Mouse (Mus musculus): Measurements from ENCODE around the gene Fam19a1. TPM values are rescaled to one million over a fixed set of nuclear protein-coding genes. Genes with fewer than 3 reads are reported as not detected.

The Fam19a1 gene
- total and polyA plus RNA-seq, 3 experiments, result 0.49 TPM; not detected in 2

DNA sequence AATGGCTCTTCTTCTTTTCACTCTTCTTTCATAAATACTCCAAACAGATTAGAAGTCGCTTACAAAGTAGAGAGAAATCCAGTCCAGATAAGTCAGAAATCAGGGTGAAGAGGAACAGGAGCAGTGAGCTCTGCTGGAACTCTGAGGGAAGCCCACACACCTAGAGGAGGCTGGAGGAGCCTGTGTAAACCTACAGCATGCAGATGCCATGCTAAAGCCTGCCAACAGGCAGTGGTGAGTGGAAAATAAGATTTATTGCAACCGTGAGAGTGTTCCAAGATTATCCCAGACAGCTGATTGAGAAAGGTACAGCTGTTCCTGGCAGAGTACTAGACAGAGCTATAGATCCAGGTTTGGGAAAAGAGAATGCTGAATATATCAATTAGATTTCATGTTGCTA lies 428.6 kb downstream of the Fam19a1 start:
- no peaks in the 10 kb centered on the region for H3K36me3 ChIP-seq (replicated peaks)
- H3K4me3 ChIP-seq (ENCODE audit: low read depth, low read length), result no peak overlapping the region
- H3K9me3 ChIP-seq (replicated peaks), result peaks cover 3% of the 10 kb centered on the region
- ATAC-seq (ENCODE audit: extremely low read depth, insufficient number of reproducible peaks, low FRiP score, poor library complexity, severe bottlenecking), result no peak
- no peaks in the 10 kb centered on the region for H3K27me3 ChIP-seq (ENCODE audit: insufficient read depth, low read length)
- no peak for DNase-seq (ENCODE audit: low spot score)
- H3K4me1 ChIP-seq (ENCODE audit: insufficient read depth, low read depth, low read length), result no peaks in the 10 kb centered on the region
- TF ChIP-seq GATA2 (IDR thresholded peaks at IDR 0.05; ENCODE audit: borderline replicate concordance, low read depth, low read length), result no peak
- TF ChIP-seq CTCF (IDR thresholded peaks at IDR 0.05; ENCODE audit: low read depth, low read length), result no peak
- TF ChIP-seq TAL1 (conservative IDR thresholded peaks at IDR 0.05; ENCODE audit: low read depth, low read length), result no peak
- TF ChIP-seq POLR2AphosphoS5 (IDR thresholded peaks at IDR 0.05; ENCODE audit: insufficient replicate concordance, low read depth, low read length), result no peak
- no peak for TF ChIP-seq GATA1 (IDR thresholded peaks at IDR 0.05; ENCODE audit: borderline replicate concordance, low read length)

DNA sequence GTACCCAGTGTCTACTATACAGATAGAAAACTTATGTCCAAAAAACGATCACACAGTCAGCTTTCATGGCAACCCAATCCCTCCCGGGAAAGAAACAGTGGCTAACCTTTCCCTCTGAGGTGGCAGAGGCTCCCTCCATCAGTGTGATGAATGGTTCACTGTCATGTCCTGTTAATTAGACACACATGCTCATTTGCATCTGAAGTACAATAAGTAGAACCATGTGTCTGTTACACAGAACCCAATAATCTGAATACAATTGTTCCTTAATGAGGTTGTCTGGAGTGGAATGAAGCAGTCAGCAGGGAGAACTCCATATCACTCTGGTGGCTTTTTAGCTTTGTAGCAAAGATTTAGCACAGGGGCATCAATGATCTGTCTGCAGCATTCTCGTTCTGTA lies 431.9 kb downstream of the Fam19a1 start:
- Histone ChIP-seq H3K9me3 (replicated peaks) (peaks cover 5% of the 10 kb centered on the region), H3K4me3 (ENCODE audit: low read depth, low read length) (no peak overlapping the region), H3K27me3 (ENCODE audit: insufficient read depth, low read length) (no peaks in the 10 kb centered on the region), H3K4me1 (ENCODE audit: insufficient read depth, low read depth, low read length) (no peaks in the 10 kb centered on the region), H3K36me3 (replicated peaks) (no peaks in the 10 kb centered on the region)
- ATAC-seq (ENCODE audit: extremely low read depth, insufficient number of reproducible peaks, low FRiP score, poor library complexity, severe bottlenecking) (no peak), DNase-seq (ENCODE audit: low spot score) (no peak)
- no peak for TF ChIP-seq GATA2 (IDR thresholded peaks at IDR 0.05; ENCODE audit: borderline replicate concordance, low read depth, low read length)
- no peak for TF ChIP-seq CTCF (IDR thresholded peaks at IDR 0.05; ENCODE audit: low read depth, low read length)
- no peak for TF ChIP-seq GATA1 (IDR thresholded peaks at IDR 0.05; ENCODE audit: borderline replicate concordance, low read length)
- TF ChIP-seq TAL1 (conservative IDR thresholded peaks at IDR 0.05; ENCODE audit: low read depth, low read length), result no peak
- TF ChIP-seq POLR2AphosphoS5 (IDR thresholded peaks at IDR 0.05; ENCODE audit: insufficient replicate concordance, low read depth, low read length), result no peak

DNA sequence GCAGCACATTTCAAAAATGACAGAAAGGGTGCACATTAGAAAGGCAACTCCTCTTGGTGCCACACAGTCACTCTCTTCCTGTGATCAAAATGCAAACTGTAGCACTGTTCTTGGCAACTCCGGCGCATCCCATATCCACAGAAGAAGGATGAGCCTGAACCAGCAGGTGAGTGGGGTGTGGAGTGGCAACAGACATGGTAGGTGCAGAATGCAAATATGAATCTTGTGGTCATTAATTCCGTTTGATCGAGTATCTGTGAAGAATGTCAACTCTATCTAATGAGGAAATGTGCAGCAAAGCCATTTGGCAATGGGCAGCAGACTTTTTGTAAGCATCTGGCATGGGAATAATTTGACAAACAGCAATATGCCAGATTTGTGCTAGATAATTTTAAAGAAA lies 437.5 kb downstream of the Fam19a1 start:
- no peaks in the 10 kb centered on the region for H3K36me3 ChIP-seq (replicated peaks)
- H3K27me3 ChIP-seq (ENCODE audit: insufficient read depth, low read length), result no peaks in the 10 kb centered on the region
- no peaks in the 10 kb centered on the region for H3K4me1 ChIP-seq (ENCODE audit: insufficient read depth, low read depth, low read length)
- no peak for ATAC-seq (ENCODE audit: extremely low read depth, insufficient number of reproducible peaks, low FRiP score, poor library complexity, severe bottlenecking)
- H3K4me3 ChIP-seq (ENCODE audit: low read depth, low read length), result no peak overlapping the region
- H3K9me3 ChIP-seq (replicated peaks), result peaks cover 8% of the 10 kb centered on the region
- TF ChIP-seq GATA1 (IDR thresholded peaks at IDR 0.05; ENCODE audit: borderline replicate concordance, low read length), result no peak
- no peak for DNase-seq (ENCODE audit: low spot score)

DNA sequence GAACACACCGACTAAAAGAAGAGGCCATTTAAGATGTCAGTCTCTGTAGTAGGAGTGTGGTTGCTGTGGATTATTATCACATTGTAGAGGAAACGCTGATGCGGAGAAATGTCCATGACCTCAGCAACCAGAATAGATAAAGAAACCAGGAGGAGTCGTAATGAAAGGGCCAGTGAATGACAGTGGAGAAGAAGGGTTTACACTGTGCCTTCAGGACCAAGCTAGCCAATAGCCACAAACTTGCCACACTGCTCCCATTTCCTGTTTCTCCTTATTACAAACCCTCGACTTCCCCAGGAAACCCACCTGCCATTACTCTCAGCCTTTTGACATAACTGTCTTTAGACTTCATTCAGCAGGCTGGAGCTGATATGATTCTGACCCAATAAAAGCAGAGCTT lies 465.7 kb downstream of the Fam19a1 start:
- Histone ChIP-seq H3K4me1 (ENCODE audit: insufficient read depth, low read depth, low read length) (no peaks in the 10 kb centered on the region), H3K36me3 (replicated peaks) (no peaks in the 10 kb centered on the region), H3K4me3 (ENCODE audit: low read depth, low read length) (no peak overlapping the region), H3K9me3 (replicated peaks) (peaks cover 16% of the 10 kb centered on the region; the same call in 1 of the 2 replicates), H3K27me3 (ENCODE audit: insufficient read depth, low read length) (no peaks in the 10 kb centered on the region)
- no peak for ATAC-seq (ENCODE audit: extremely low read depth, insufficient number of reproducible peaks, low FRiP score, poor library complexity, severe bottlenecking)
- DNase-seq (ENCODE audit: low spot score), result no peak
- TF ChIP-seq GATA2 (IDR thresholded peaks at IDR 0.05; ENCODE audit: borderline replicate concordance, low read depth, low read length) (no peak), GATA1 (IDR thresholded peaks at IDR 0.05; ENCODE audit: borderline replicate concordance, low read length) (no peak), CTCF (IDR thresholded peaks at IDR 0.05; ENCODE audit: low read depth, low read length) (no peak), TAL1 (conservative IDR thresholded peaks at IDR 0.05; ENCODE audit: low read depth, low read length) (no peak), POLR2AphosphoS5 (IDR thresholded peaks at IDR 0.05; ENCODE audit: insufficient replicate concordance, low read depth, low read length) (no peak)

DNA sequence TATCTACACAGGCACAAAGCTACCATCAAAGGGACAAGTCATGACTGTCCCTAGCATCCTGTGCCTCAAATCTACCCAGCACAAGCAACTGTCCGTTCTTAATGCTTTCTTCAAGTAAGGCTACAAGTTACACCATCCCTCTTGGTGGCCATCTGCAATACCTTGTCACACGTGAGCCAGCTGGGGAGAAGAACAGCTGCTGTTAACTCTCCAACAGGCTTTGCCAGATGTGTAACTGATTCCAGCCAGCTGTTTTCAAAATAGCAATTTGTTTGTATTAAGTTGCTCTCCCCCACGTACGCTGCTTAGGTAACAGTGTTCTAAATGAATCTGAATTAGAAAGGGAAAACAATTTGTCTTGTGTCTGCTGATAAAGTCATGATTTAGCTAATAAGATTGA lies 467.8 kb downstream of the Fam19a1 start:
- no peak for DNase-seq (ENCODE audit: low spot score)

DNA sequence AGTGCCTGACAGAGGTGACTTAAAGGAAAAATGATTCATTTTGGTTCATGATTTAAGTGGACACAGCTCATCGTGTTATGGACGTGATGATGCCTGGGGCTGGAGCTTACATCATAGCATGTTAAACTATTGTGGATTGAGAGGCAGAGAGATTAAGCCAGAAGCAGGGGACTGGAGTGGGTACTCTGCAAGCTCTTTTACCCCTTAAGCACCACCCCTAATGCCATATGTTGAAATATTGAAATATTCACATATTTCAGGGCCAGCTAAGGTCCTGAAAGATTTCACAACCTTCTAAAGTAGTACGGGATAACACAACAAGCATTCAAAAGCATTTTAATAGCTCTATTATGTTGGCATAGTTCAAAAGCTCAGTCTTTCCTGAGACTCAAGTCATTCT lies 468.2 kb downstream of the Fam19a1 start:
- DNase-seq (ENCODE audit: low spot score) (no peak), ATAC-seq (ENCODE audit: extremely low read depth, insufficient number of reproducible peaks, low FRiP score, poor library complexity, severe bottlenecking) (no peak)
- no peak overlapping the region for H3K4me3 ChIP-seq (ENCODE audit: low read depth, low read length)

More for the DNA sequence above, 467.8 kb downstream of the Fam19a1 start:
- ATAC-seq (ENCODE audit: extremely low read depth, insufficient number of reproducible peaks, low FRiP score, poor library complexity, severe bottlenecking), result no peak
- no peak overlapping the region for H3K4me3 ChIP-seq (ENCODE audit: low read depth, low read length)
- H3K36me3 ChIP-seq (replicated peaks), result no peaks in the 10 kb centered on the region
- H3K27me3 ChIP-seq (ENCODE audit: insufficient read depth, low read length), result no peaks in the 10 kb centered on the region
- no peaks in the 10 kb centered on the region for H3K4me1 ChIP-seq (ENCODE audit: insufficient read depth, low read depth, low read length)
- peaks cover 20% of the 10 kb centered on the region for H3K9me3 ChIP-seq (replicated peaks)
- TF ChIP-seq GATA1 (IDR thresholded peaks at IDR 0.05; ENCODE audit: borderline replicate concordance, low read length), result no peak
- TF ChIP-seq POLR2AphosphoS5 (IDR thresholded peaks at IDR 0.05; ENCODE audit: insufficient replicate concordance, low read depth, low read length), result no peak
- TF ChIP-seq GATA2 (IDR thresholded peaks at IDR 0.05; ENCODE audit: borderline replicate concordance, low read depth, low read length), result no peak
- TF ChIP-seq CTCF (IDR thresholded peaks at IDR 0.05; ENCODE audit: low read depth, low read length), result no peak
- TF ChIP-seq TAL1 (conservative IDR thresholded peaks at IDR 0.05; ENCODE audit: low read depth, low read length), result no peak

DNA sequence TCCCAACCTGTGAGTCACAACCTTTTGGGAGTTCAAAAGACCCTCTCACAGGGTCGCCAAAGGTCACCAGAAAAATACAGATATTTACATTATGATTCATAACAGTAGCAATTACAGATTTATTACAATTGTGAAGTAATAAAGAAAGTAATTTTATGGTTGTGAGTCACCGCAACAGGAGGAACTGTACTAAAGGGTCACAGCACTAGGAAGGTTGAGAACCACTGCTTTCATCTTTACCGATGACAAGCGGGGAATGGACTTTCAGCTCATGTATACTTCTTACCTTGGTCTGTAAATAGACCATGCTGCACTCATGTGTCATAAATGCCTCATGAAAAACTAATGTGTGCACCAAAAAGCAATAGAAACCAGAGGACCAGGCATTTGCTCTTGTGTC lies 474.5 kb downstream of the Fam19a1 start:
- Histone ChIP-seq H3K4me1 (ENCODE audit: insufficient read depth, low read depth, low read length) (no peaks in the 10 kb centered on the region), H3K36me3 (replicated peaks) (no peaks in the 10 kb centered on the region), H3K27me3 (ENCODE audit: insufficient read depth, low read length) (no peaks in the 10 kb centered on the region), H3K9me3 (replicated peaks) (peaks cover 21% of the 10 kb centered on the region), H3K4me3 (ENCODE audit: low read depth, low read length) (no peak overlapping the region)
- TF ChIP-seq GATA1 (IDR thresholded peaks at IDR 0.05; ENCODE audit: borderline replicate concordance, low read length) (no peak), POLR2AphosphoS5 (IDR thresholded peaks at IDR 0.05; ENCODE audit: insufficient replicate concordance, low read depth, low read length) (no peak), GATA2 (IDR thresholded peaks at IDR 0.05; ENCODE audit: borderline replicate concordance, low read depth, low read length) (no peak), TAL1 (conservative IDR thresholded peaks at IDR 0.05; ENCODE audit: low read depth, low read length) (no peak), CTCF (IDR thresholded peaks at IDR 0.05; ENCODE audit: low read depth, low read length) (no peak)
- ATAC-seq (ENCODE audit: extremely low read depth, insufficient number of reproducible peaks, low FRiP score, poor library complexity, severe bottlenecking) (no peak), DNase-seq (ENCODE audit: low spot score) (no peak)

More for the DNA sequence above, 468.2 kb downstream of the Fam19a1 start:
- H3K27me3 ChIP-seq (ENCODE audit: insufficient read depth, low read length), result no peaks in the 10 kb centered on the region
- no peak for TF ChIP-seq GATA2 (IDR thresholded peaks at IDR 0.05; ENCODE audit: borderline replicate concordance, low read depth, low read length)
- no peak for TF ChIP-seq TAL1 (conservative IDR thresholded peaks at IDR 0.05; ENCODE audit: low read depth, low read length)
- TF ChIP-seq POLR2AphosphoS5 (IDR thresholded peaks at IDR 0.05; ENCODE audit: insufficient replicate concordance, low read depth, low read length), result no peak
- no peak for TF ChIP-seq GATA1 (IDR thresholded peaks at IDR 0.05; ENCODE audit: borderline replicate concordance, low read length)
- no peak for TF ChIP-seq CTCF (IDR thresholded peaks at IDR 0.05; ENCODE audit: low read depth, low read length)
- H3K36me3 ChIP-seq (replicated peaks), result no peaks in the 10 kb centered on the region
- H3K4me1 ChIP-seq (ENCODE audit: insufficient read depth, low read depth, low read length), result no peaks in the 10 kb centered on the region
- peaks cover 20% of the 10 kb centered on the region for H3K9me3 ChIP-seq (replicated peaks)

Measured in G1E (cell line).